Mouse (Mus musculus) skeletal muscle tissue, postnatal 0 days (tissue): ENCODE data around the gene Hint1. TPM values are rescaled to one million over a fixed set of nuclear protein-coding genes. Genes with fewer than 3 reads are reported as not detected.

Experiments used
- polyA plus RNA-seq: library from polyadenylated mRNA; unstranded; fragments of >200 nt; fragmentation: Nextera tagmentation; extraction: Ambion mirVana; gene quantifications from 2 replicates; pipeline ENCODE4 v1.2.1, GENCODE M21; 2015

Gene Hint1
- 581 and 594 TPM in 2 replicates for polyA plus RNA-seq

GRCm38 (mm10) chr11:54866119-54867048 is at the start of gene Hint1:
TSS of gene Hint1 (plus strand) at chr11:54866383.

GRCm38 (mm10) chr11:54860256-54861038 is 5.7 kb upstream of the Hint1 start, which contains the start of gene Lyrm7:
TSS of gene Lyrm7 (minus strand) at chr11:54860916.

GRCm38 (mm10) chr11:54902333-54903323 is 36.4 kb downstream of the Hint1 start, which contains the start of gene Gpx3:
TSS of gene Gpx3 (plus strand) at chr11:54902453.

Other genes with a start within 250 kb of the Hint1 start
- 40.1 and 40.4 TPM in 2 replicates for gene Cdc42se2, start 78.7 kb upstream of the Hint1 start, polyA plus RNA-seq
- 11.6 and 11.8 TPM in 2 replicates for gene Lyrm7, start 5.5 kb upstream of the Hint1 start, polyA plus RNA-seq
- 49.5 and 62.1 TPM in 2 replicates for gene Gpx3, start 36.1 kb downstream of the Hint1 start, polyA plus RNA-seq
- gene Tnip1, start 96.5 kb downstream of the Hint1 start, polyA plus RNA-seq, result 27.3 and 30.2 TPM in 2 replicates
- 241 and 261 TPM in 2 replicates for gene Anxa6, start 167.1 kb downstream of the Hint1 start, polyA plus RNA-seq
- gene Ccdc69, start 211.7 kb downstream of the Hint1 start, polyA plus RNA-seq, result 15.7 and 20.6 TPM in 2 replicates
- 18.7 and 32.2 TPM in 2 replicates for gene Gm2a, start 231.7 kb downstream of the Hint1 start, polyA plus RNA-seq